Mouse (Mus musculus) 416B (cell line): Measurements from ENCODE around the gene Pou6f2.

Experiments
- DNase-seq: peaks from one replicate; pipeline ENCODE4 v3.0.0; 2011; ENCODE audit warnings: low read depth

Gene Pou6f2

GRCm38 (mm10) chr13:18397586-18397985 is at the start of gene Pou6f2:
Gene Pou6f2, minus strand, starts transcription at chr13:18397686.
- DNase-seq: no peak

GRCm38 (mm10) chr13:18439858-18440257 is 42.4 kb upstream of the Pou6f2 start:
- no peak for DNase-seq

DNA sequence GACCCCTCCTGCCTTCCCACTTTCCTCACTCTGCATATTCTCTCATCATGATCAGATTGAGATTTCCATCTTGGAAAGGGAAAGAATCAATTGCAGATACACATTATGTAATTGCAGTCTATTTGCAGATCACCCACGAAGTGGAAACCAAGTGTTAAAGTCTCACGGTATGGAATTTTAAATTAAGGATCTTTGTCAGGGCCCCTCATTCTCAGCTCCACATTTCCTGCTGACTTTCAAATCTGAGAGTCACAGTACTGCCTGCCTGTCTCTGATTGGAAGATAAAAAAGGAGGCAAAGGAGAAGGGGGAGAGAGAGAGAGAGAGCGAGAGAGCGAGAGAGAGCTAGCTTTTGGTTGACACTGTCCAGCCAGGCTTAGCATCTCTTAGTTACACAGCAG is 9.8 kb downstream of the Pou6f2 start:
- no peak for DNase-seq

DNA sequence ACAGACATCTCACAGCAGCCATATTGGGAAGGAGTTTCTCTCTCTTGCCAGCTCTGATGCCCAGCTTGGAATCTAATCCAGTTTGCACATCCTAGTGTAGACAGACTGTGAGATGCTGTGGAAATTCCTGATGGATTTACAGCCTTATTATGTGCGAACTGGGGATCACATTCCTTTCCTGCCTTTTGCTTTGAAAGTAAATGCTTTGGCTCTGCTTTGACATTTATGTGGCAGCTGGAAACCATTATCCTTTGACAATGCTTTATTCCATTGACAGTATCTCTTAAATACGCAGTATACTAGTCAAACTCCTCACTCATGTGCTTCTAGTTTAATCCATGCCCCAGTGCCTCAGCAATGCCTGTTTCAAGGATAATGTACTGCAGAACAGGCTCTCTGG is 34.1 kb downstream of the Pou6f2 start:
- no peak for DNase-seq

DNA sequence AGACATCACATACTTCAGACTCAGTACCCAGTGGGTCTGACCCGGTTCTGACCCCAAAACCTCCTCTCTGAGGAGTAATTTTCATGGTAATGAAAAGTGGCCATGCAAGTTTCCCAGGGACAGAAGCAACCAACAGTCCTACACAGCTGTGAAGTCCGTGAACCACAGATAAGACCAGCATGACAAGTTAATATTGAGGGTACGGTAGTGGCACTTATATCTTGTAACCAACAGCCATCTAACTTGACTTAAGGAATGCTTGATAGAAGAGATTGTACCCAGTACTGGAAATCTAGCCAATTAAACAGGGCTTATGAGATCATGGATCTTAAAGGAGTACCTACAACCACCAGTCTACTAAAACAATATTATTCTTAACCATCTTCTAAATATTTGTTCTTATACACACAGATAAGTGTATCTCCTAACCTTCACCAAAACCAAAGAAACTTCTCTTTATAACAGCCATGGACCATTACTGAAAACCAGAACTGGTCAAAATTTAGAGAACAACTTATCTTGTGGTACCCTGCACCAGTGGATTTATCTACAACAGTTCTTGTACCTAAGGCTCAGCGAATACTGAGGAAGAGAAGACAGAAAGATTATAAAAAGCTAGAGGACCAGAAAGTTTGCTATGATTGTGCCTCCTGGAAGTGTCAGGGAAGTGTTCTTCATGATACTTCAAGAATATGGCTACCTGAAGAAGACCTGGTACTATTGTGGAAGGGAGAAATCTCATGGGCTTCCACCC is 52.7 kb downstream of the Pou6f2 start:
- DNase-seq: no peak

- no peak for DNase-seq
Observed at GRCm38 (mm10) chr13:18338910-18339501, 58.5 kb downstream of the Pou6f2 start.

DNA sequence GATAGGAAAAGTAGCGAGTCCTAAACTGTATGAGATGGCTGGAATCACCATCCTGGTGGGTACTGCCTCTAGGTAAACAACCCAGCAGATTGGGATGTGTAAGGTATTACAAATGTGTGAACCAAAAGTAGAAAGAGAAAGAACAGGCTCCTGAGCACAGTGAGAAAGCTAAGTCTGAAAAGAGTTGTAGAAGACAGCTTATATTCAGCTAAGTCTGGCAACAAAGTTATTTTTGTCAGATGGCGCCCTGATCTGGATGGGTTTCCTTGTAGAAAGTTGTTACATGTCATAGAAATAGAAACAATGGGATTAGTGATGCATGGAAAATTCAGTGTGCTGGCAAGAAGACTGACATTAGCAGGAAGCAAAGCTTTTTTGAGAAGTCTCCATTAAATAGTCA is 59.5 kb downstream of the Pou6f2 start:
- DNase-seq: no peak

DNA sequence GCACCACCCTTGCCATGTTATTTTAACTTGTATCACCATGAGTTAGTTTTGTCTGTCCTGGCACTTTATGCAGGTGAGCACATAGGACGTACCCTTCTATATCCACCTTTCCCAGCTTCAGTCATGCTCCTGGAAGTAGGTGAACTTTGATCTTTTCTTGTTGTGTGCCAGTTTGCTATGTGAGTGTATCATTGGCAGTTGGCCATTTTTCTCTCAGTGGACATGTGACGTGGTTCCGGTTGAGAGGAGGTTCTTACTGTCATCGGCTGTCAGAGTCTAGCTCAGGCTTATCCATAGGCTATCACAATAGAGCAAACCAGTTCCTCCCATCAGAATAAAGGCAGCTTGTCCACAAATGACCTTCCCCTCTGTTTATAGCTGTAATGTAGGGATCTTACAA is 63.5 kb downstream of the Pou6f2 start:
- no peak for DNase-seq

- peak; percentile 4 for DNase-seq
Observed at GRCm38 (mm10) chr13:18332596-18332995, 64.9 kb downstream of the Pou6f2 start.

- DNase-seq: no peak
Observed at GRCm38 (mm10) chr13:18323980-18324678, 73.4 kb downstream of the Pou6f2 start.

GRCm38 (mm10) chr13:18323407-18323806 is 74.1 kb downstream of the Pou6f2 start:
- DNase-seq: no peak

DNA sequence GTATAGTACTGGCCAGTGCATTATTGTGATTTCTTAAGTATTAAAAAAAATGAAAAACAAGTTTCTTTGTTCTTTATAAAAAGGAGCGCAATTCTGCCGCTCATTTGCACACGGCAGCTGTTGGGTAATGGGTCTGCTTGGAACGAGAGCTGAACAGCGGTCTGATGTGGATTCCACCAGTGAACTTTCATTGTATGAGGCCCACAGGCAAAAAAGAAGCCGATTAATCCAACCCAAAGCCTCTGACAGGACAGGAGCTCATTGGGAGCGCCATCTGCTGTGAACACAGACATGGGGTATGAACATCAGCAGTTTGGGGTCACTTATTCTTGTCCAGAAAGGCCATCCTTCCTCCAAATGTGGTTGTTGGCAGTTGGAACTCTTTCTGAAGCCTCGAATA is 84.9 kb downstream of the Pou6f2 start:
- no peak for DNase-seq

DNA sequence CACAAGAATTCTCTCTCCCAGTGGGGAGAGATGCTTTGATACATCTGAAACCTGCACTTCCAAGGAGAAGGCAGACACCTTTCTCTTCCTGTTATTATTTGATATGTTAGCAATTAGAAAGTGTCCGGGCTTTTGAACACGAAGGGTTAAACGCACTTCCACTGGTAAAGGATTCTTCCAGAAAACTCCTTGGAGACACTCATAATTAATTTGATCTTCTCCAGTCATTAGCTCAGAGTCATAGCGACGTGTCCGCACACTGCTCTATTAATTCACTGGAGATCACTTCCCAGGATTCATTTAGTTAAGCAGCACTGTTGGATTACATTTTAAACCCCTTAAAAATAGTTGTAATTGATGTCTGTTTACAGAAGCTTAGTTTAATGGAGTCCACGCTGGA is 88.5 kb downstream of the Pou6f2 start:
- DNase-seq: no peak

DNA sequence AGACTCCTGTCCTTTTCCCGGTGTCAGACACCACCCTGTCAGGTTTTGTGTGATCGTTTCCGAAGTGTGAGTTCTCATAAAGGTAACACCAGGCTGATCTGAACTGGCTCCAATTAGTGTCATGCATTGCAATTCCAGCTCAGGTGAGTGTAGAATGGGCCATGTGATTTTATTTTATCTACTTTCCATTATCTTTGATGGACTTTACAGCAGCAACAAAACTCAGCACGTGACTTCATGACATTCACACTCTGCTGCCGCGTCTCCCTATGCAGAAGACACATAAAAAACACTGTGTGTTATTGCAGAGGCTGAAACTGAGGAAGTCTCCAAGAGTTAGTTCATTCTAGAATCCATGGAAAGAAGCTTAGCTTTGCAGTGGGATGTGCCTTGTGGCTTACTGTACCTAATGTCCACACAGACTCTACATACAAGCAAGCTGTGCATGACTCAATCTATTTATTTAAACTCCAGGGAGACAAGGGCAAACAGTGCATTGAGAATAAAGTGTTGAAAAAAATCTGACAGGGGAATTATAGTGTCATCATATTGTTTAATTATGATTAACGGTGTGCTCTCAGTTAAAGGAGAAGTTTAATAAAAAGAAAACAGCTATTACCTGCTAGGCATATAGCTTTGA is 90.9 kb downstream of the Pou6f2 start:
- DNase-seq: no peak

GRCm38 (mm10) chr13:18299966-18300365 is 97.5 kb downstream of the Pou6f2 start:
- DNase-seq: no peak

GRCm38 (mm10) chr13:18293438-18293837 is 104.0 kb downstream of the Pou6f2 start:
- DNase-seq: no peak

DNA sequence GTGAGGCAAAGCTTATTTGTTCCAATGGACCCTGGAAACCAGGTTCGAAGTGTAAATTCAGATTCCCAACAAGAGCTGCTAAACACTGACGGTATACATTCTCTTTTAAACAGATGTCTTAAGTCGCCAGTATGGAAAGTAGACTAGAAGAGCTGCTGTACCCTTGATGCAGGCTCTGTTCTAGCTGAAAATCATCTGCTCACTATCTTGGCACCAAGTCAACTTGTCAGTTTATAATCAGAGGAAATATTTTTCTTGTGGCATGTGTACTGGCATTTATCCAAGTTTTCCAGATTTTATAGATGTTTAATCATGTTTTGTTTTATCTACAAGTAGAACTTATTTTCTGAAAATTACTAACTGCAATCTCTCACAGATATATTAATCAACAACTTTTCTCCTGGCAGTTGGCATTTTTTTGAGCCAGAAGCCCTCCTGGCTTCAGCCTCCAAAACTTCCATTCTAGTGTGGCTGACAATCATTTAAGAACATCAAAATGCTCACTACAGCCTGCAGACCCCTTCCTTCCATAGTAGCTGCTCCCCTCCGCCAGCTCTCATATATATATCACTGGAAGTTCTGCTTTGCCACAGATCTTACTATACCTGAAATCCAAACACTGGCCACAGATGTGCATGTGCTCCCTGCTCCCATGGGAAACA is 107.1 kb downstream of the Pou6f2 start:
- DNase-seq: no peak

- DNase-seq: no peak
Observed at GRCm38 (mm10) chr13:18287536-18287935, 110.0 kb downstream of the Pou6f2 start.

- DNase-seq: no peak
Observed at GRCm38 (mm10) chr13:18282361-18282982, 115.0 kb downstream of the Pou6f2 start.

DNA sequence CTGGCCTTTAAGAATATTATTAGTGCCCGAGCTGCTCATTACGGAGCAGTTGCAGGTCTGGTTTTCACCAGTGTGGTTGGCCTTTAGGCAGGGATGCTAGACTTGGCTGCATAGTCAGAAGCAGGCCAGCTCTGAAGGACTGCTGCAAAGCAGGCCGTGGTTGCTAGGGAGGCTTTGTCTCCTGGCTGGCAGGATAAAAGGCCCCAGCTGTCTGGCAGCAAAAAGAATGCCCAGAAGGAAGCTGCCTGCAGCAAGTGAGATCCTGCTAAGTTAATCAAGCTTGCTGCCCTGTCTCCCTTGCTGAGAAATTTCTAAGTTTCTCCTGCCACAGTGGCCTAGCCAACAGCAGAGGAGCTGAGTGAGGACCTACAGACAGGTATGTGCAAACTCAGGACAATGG is 116.4 kb downstream of the Pou6f2 start:
- DNase-seq: no peak

DNA sequence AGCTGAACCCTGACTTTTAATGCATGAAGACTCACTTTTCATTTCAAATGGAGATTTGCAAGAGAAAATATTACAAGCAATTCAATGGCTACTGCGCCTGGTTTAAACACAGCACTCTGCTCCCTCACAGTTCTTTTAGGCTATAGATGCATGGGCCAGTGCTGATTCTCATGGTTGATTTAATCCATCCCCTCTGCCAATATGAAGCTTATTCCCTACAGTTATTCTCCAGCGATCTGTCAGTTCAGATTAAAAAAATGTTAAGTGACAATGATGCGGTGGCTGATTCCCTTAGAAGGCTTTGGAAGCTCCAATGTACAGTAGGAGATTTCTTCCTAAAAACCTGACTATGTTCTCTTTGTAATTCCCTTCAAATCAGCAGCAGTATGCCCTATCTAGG is 144.4 kb downstream of the Pou6f2 start:
- no peak for DNase-seq
